Mouse (Mus musculus) 3134 (cell line): ENCODE data around the gene Srprb.
A peak's percentile ranks its signal among the peaks of the same experiment; 100 is the strongest.

Experiments
- DNase-seq: peaks from one replicate; pipeline ENCODE4 v3.0.0-alpha.2; 2011; ENCODE audit warnings: low spot score; ENCODE audit not compliant: insufficient read length; ENCODE audit errors: extremely low read depth

Srprb gene

GRCm38 (mm10) chr9:103201561-103202260 is at the start of gene Srprb:
Srprb (minus strand) TSS chr9:103202137.
- peak; percentile 87 for DNase-seq

GRCm38 (mm10) chr9:103248618-103249017 is 46.7 kb upstream of the Srprb start:
- DNase-seq = no peak

GRCm38 (mm10) chr9:103246526-103247168 is 44.7 kb upstream of the Srprb start:
- DNase-seq = no peak

- no peak for DNase-seq
Observed at GRCm38 (mm10) chr9:103243640-103244039, 41.7 kb upstream of the Srprb start.

- DNase-seq = no peak
Observed at GRCm38 (mm10) chr9:103241206-103241605, 39.3 kb upstream of the Srprb start.

- no peak for DNase-seq
Observed at GRCm38 (mm10) chr9:103239471-103239870, 37.5 kb upstream of the Srprb start.

GRCm38 (mm10) chr9:103234565-103235165 is 32.7 kb upstream of the Srprb start:
- no peak for DNase-seq

- DNase-seq = no peak
Observed at GRCm38 (mm10) chr9:103234059-103234458, 32.1 kb upstream of the Srprb start.

- no peak for DNase-seq
Observed at GRCm38 (mm10) chr9:103233006-103233395, 31.1 kb upstream of the Srprb start.

- DNase-seq = no peak
Observed at GRCm38 (mm10) chr9:103232232-103233005, 30.5 kb upstream of the Srprb start.

- DNase-seq = no peak
Observed at GRCm38 (mm10) chr9:103230151-103230951, 28.4 kb upstream of the Srprb start, which contains the start of the genes Gm20425 and Trf. Gm20425 (minus strand) TSS chr9:103230307. Trf (minus strand) TSS chr9:103230444.

- no peak for DNase-seq
Observed at GRCm38 (mm10) chr9:103229037-103229867, 27.3 kb upstream of the Srprb start.

GRCm38 (mm10) chr9:103228370-103229003 is 26.6 kb upstream of the Srprb start:
- DNase-seq = no peak

- no peak for DNase-seq
Observed at GRCm38 (mm10) chr9:103227760-103228159, 25.8 kb upstream of the Srprb start.

GRCm38 (mm10) chr9:103226806-103227205 is 24.9 kb upstream of the Srprb start:
- no peak for DNase-seq

GRCm38 (mm10) chr9:103225464-103225863 is 23.5 kb upstream of the Srprb start:
- DNase-seq = no peak

- no peak for DNase-seq
Observed at GRCm38 (mm10) chr9:103224721-103225120, 22.8 kb upstream of the Srprb start.

- no peak for DNase-seq
Observed at GRCm38 (mm10) chr9:103214281-103214680, 12.3 kb upstream of the Srprb start.

GRCm38 (mm10) chr9:103213631-103214030 is 11.7 kb upstream of the Srprb start:
- DNase-seq = no peak
